Mouse (Mus musculus): ENCODE data around the gene Sel1l. TPM values are rescaled to one million over a fixed set of nuclear protein-coding genes. Genes with fewer than 3 reads are reported as not detected.

Sel1l gene
- polyA plus RNA-seq, 1 experiment from 2014 or later = 66.2 TPM

DNA sequence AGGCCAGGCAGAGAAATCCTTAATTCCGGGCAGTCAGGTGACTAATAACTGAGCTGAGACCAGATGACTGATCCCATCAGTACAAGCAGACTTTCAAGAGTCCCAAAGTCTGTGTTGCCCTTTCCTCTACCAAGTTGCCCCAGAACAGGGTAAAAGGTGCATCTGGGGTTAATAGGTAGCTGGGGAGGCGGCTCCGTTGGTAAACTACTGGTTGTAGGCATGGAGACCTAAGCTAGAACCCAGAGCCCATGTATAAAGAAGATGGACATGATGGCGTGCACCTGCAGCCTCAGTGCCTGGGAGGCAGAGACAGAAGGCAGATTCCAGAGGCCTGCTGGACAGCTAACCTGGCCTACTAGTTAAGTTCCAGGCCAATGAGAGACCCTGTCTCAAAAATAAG, 30.2 kb downstream of the Sel1l start:
- WGBS = 90% methylated on average over 4 of the region's 4 CpGs
- H3K4me3 ChIP-seq = no peak overlapping the region
- ATAC-seq (ENCODE audit: insufficient number of reproducible peaks, low FRiP score) = no peak
- no peaks in the 10 kb centered on the region for H3K27me3 ChIP-seq (replicated peaks)
- no peak overlapping the region for H3K9ac ChIP-seq
- no peak overlapping the region for H3K27ac ChIP-seq (ENCODE audit: poor library complexity, severe bottlenecking)
- no peaks in the 10 kb centered on the region for H3K9me3 ChIP-seq (replicated peaks)
- peaks cover 64% of the 10 kb centered on the region for H3K36me3 ChIP-seq
- no peak overlapping the region for H3K4me2 ChIP-seq
- H3K4me1 ChIP-seq (replicated peaks) = no peaks in the 10 kb centered on the region

DNA sequence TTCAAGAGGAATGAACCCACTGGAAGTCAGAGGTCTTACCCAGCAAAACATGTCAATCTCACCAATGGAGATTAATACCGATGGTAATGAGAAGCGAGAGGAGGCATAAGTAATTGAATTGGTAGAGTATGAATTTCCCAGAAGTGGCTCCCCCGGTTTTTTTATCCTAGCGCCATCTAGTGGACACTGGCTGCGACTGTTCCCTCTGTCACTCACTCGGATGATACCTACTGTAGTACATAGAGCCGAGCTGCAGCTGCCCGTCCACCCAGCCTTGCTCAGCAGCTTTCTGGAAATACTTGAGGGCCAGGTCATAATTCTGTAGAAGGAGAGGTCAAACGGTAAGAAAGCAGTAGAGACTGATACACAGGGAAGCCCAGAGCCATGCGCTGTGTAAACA, 33.0 kb downstream of the Sel1l start:
- Histone ChIP-seq H3K27me3 (replicated peaks) (no peaks in the 10 kb centered on the region), H3K36me3 (peaks cover 72% of the 10 kb centered on the region), H3K4me2 (no peak overlapping the region), H3K27ac (ENCODE audit: poor library complexity, severe bottlenecking) (no peak overlapping the region), H3K4me3 (no peak overlapping the region), H3K4me1 (replicated peaks) (no peaks in the 10 kb centered on the region), H3K9ac (no peak overlapping the region), H3K9me3 (replicated peaks) (no peaks in the 10 kb centered on the region)
- 32% methylated on average over 10 of the region's 10 CpGs for WGBS
- peak; percentile 59; the same call in 1 of the 2 replicates for ATAC-seq (ENCODE audit: insufficient number of reproducible peaks, low FRiP score)

GRCm38 (mm10) chr12:91815552-91815951, 33.4 kb downstream of the Sel1l start:
- 92% methylated on average over 11 of the region's 11 CpGs for WGBS
- H3K36me3 ChIP-seq = peaks cover 72% of the 10 kb centered on the region
- no peak overlapping the region for H3K27ac ChIP-seq (ENCODE audit: poor library complexity, severe bottlenecking)
- no peak for ATAC-seq (ENCODE audit: insufficient number of reproducible peaks, low FRiP score)
- no peak overlapping the region for H3K4me3 ChIP-seq
- no peaks in the 10 kb centered on the region for H3K9me3 ChIP-seq (replicated peaks)
- no peak overlapping the region for H3K4me2 ChIP-seq
- H3K27me3 ChIP-seq (replicated peaks) = no peaks in the 10 kb centered on the region
- H3K9ac ChIP-seq = no peak overlapping the region
- no peaks in the 10 kb centered on the region for H3K4me1 ChIP-seq (replicated peaks)

DNA sequence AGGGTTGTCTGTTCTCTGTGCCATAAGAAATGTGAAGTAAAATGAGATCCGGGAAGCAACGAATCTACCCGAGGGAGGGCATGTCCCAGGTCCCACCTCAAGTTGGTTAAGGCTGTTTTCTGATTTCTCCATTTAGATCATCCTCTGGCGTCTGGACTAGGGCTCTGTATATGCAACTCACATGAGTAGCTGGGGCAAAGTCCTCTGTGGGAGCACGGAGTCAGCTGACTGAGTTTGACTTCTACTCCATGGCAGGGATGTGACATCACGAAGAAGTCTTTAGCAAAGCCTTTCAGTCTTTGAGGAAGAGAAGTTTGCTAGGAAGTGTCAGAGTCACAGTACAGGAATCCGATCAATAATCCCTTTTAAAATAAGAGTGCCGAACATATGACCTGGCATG, 40.0 kb downstream of the Sel1l start:
- Histone ChIP-seq H3K27ac (ENCODE audit: poor library complexity, severe bottlenecking) (no peak overlapping the region), H3K9me3 (replicated peaks) (no peaks in the 10 kb centered on the region), H3K4me1 (replicated peaks) (no peaks in the 10 kb centered on the region), H3K9ac (no peak overlapping the region), H3K4me3 (no peak overlapping the region), H3K4me2 (no peak overlapping the region), H3K36me3 (peaks cover 54% of the 10 kb centered on the region), H3K27me3 (replicated peaks) (no peaks in the 10 kb centered on the region)
- WGBS = 88% methylated on average over 8 of the region's 8 CpGs
- no peak for ATAC-seq (ENCODE audit: insufficient number of reproducible peaks, low FRiP score)

- 65% methylated on average over 6 of the region's 6 CpGs for WGBS
- Histone ChIP-seq H3K4me3 (no peak overlapping the region), H3K9ac (no peak overlapping the region), H3K27ac (ENCODE audit: poor library complexity, severe bottlenecking) (no peak overlapping the region), H3K4me2 (no peak overlapping the region), H3K4me1 (replicated peaks) (no peaks in the 10 kb centered on the region), H3K36me3 (peaks cover 43% of the 10 kb centered on the region), H3K27me3 (replicated peaks) (no peaks in the 10 kb centered on the region), H3K9me3 (replicated peaks) (no peaks in the 10 kb centered on the region)
- no peak for ATAC-seq (ENCODE audit: insufficient number of reproducible peaks, low FRiP score)
These were observed 41.2 kb downstream of the Sel1l start for GRCm38 (mm10) chr12:91807761-91808160.

- H3K4me3 ChIP-seq = no peak overlapping the region
- H3K4me1 ChIP-seq (replicated peaks) = no peaks in the 10 kb centered on the region
- peaks cover 37% of the 10 kb centered on the region for H3K36me3 ChIP-seq
- no peak overlapping the region for H3K27ac ChIP-seq (ENCODE audit: poor library complexity, severe bottlenecking)
- H3K9me3 ChIP-seq (replicated peaks) = no peaks in the 10 kb centered on the region
- H3K4me2 ChIP-seq = no peak overlapping the region
- 88% methylated on average over 11 of the region's 11 CpGs for WGBS
- ATAC-seq (ENCODE audit: insufficient number of reproducible peaks, low FRiP score) = no peak
- H3K27me3 ChIP-seq (replicated peaks) = no peaks in the 10 kb centered on the region
- H3K9ac ChIP-seq = no peak overlapping the region
These were observed 41.9 kb downstream of the Sel1l start for GRCm38 (mm10) chr12:91807095-91807494.

- H3K36me3 ChIP-seq = peaks cover 11% of the 10 kb centered on the region
- WGBS = 79% methylated on average over 3 of the region's 3 CpGs
- H3K4me3 ChIP-seq = no peak overlapping the region
- H3K27me3 ChIP-seq (replicated peaks) = 0 out of 2 replicates have a peak, but pooled peaks cover 3% of the 10 kb centered on the region
- peaks cover 8% of the 10 kb centered on the region; the same call in 1 of the 2 replicates for H3K4me1 ChIP-seq (replicated peaks)
- H3K27ac ChIP-seq (ENCODE audit: poor library complexity, severe bottlenecking) = no peak overlapping the region
- no peak for ATAC-seq (ENCODE audit: insufficient number of reproducible peaks, low FRiP score)
- H3K9me3 ChIP-seq (replicated peaks) = no peaks in the 10 kb centered on the region
- no peak overlapping the region for H3K9ac ChIP-seq
- H3K4me2 ChIP-seq = no peak overlapping the region
These were observed 44.7 kb downstream of the Sel1l start for GRCm38 (mm10) chr12:91804262-91804661.

DNA sequence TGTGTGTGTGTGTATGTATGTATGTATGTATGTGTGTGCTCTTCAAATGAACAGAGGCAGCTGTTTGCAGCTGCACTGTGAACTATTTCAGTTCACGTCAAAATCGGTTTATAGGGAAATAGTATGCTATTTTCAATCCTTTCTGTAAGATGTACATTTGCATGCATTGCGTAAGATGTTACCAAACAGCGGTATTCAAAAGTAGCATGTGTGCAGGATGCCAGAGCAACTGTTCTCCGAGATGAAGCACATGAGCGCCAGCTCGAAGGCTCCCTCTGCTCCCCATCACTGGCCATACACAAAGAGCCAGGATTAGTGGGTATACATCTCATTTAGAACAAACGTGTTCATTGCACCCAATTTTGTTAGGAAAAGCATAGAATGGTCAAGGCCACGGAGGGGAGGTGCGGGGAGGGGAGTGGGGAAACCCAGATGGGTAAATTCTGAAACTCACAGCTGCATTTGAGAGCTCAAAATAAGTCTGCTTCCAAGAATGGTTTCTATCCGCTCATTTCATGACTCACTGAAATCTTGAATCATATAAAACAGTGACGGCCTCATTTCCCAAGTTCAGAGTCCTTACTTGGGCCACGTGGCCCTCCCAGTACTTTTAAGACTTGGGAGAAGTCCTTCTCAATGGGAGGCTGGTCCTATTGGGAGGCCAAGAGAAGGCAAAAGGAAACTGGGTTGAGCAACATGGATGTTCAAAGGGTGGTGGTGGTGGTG, 45.6 kb downstream of the Sel1l start:
- WGBS = 85% methylated on average over 13 of the region's 13 CpGs
- H3K9ac ChIP-seq = no peak overlapping the region
- H3K9me3 ChIP-seq (replicated peaks) = no peaks in the 10 kb centered on the region
- ATAC-seq (ENCODE audit: insufficient number of reproducible peaks, low FRiP score) = no peak
- peaks cover 8% of the 10 kb centered on the region; the same call in 1 of the 2 replicates for H3K4me1 ChIP-seq (replicated peaks)
- no peak overlapping the region for H3K4me3 ChIP-seq
- no peak overlapping the region for H3K27ac ChIP-seq (ENCODE audit: poor library complexity, severe bottlenecking)
- 0 out of 2 replicates have a peak, but pooled peaks cover 3% of the 10 kb centered on the region for H3K27me3 ChIP-seq (replicated peaks)
- H3K4me2 ChIP-seq = no peak overlapping the region
- peaks cover 2% of the 10 kb centered on the region; the same call in 1 of the 2 replicates for H3K36me3 ChIP-seq

- H3K4me3 ChIP-seq = no peak overlapping the region
- no peak overlapping the region for H3K9ac ChIP-seq
- ATAC-seq (ENCODE audit: insufficient number of reproducible peaks, low FRiP score) = no peak
- no peaks in the 10 kb centered on the region; the same call in 1 of the 2 replicates for H3K36me3 ChIP-seq
- no peaks in the 10 kb centered on the region for H3K9me3 ChIP-seq (replicated peaks)
- H3K4me2 ChIP-seq = no peak overlapping the region
- no peak overlapping the region for H3K27ac ChIP-seq (ENCODE audit: poor library complexity, severe bottlenecking)
- 0 out of 2 replicates have a peak, but pooled peaks cover 3% of the 10 kb centered on the region for H3K27me3 ChIP-seq (replicated peaks)
- peaks cover 8% of the 10 kb centered on the region; the same call in 1 of the 2 replicates for H3K4me1 ChIP-seq (replicated peaks)
- 78% methylated on average over 12 of the region's 12 CpGs for WGBS
These were observed 46.3 kb downstream of the Sel1l start for GRCm38 (mm10) chr12:91802586-91803206.

GRCm38 (mm10) chr12:91800861-91801385, 48.0 kb downstream of the Sel1l start:
- no peak overlapping the region for H3K4me2 ChIP-seq
- H3K27ac ChIP-seq (ENCODE audit: poor library complexity, severe bottlenecking) = no peak overlapping the region
- H3K4me3 ChIP-seq = no peak overlapping the region
- H3K9me3 ChIP-seq (replicated peaks) = no peaks in the 10 kb centered on the region
- H3K27me3 ChIP-seq (replicated peaks) = 0 out of 2 replicates have a peak, but pooled peaks cover 4% of the 10 kb centered on the region
- no peak for ATAC-seq (ENCODE audit: insufficient number of reproducible peaks, low FRiP score)
- peaks cover 8% of the 10 kb centered on the region; the same call in 1 of the 2 replicates for H3K4me1 ChIP-seq (replicated peaks)
- H3K9ac ChIP-seq = no peak overlapping the region
- no peaks in the 10 kb centered on the region for H3K36me3 ChIP-seq
- 57% methylated on average over 6 of the region's 6 CpGs for WGBS

DNA sequence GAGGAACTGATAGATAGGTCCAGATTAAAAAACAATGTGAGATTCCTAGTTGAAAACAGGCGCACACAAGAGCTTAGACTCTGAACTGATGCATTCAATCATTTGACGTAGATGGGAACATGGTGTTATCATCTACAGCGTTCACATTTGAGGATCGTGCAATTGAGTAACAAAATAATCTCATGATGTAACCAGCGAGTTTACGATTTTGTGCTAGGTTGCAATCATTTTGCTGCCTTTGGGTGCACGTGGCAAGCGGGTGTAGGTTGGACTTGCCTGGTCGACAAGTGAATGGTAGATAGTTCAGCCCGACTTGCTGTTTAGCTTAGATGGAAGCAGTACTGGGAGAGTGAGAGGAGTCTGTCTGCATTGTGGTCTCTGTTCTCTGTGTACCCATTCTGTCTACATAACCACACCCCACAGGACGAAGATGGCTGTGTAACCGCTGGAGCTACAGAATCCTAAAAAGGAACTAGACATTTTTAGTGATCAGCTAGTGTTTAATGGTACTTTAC, 49.1 kb downstream of the Sel1l start:
- no peaks in the 10 kb centered on the region for H3K9me3 ChIP-seq (replicated peaks)
- H3K36me3 ChIP-seq = no peaks in the 10 kb centered on the region
- H3K9ac ChIP-seq = no peak overlapping the region
- no peak overlapping the region for H3K4me2 ChIP-seq
- 0 out of 2 replicates have a peak, but pooled peaks cover 5% of the 10 kb centered on the region for H3K27me3 ChIP-seq (replicated peaks)
- H3K27ac ChIP-seq (ENCODE audit: poor library complexity, severe bottlenecking) = no peak overlapping the region
- ATAC-seq (ENCODE audit: insufficient number of reproducible peaks, low FRiP score) = no peak
- H3K4me1 ChIP-seq (replicated peaks) = peaks cover 8% of the 10 kb centered on the region; the same call in 1 of the 2 replicates
- no peak overlapping the region for H3K4me3 ChIP-seq
- 66% methylated on average over 12 of the region's 12 CpGs for WGBS

Data from heart, embryonic 12.5 days (tissue).